Mouse (Mus musculus): ENCODE data around the gene Cenpa. TPM values are rescaled to one million over a fixed set of nuclear protein-coding genes. Genes with fewer than 3 reads are reported as not detected.
A peak's percentile ranks its signal among the peaks of the same experiment; 100 is the strongest.
"Not testable (repeated sequence)": the region's sequence is repeated elsewhere in the genome, so short reads cannot be mapped to it uniquely, and the experiment has no call there.

The Cenpa gene
- polyA plus RNA-seq, 1 experiment from 2014 or later: 335 TPM

- WGBS: under 1% methylated on average over 13 of the region's 13 CpGs
- Histone ChIP-seq H3K4me3 (ENCODE audit: low read depth, low read length) (peak overlapping the region; percentile 85), H3K27ac (ENCODE audit: low read depth, low read length) (no peak overlapping the region; the same call in 1 of the 2 replicates), H3K9me3 (ENCODE audit: control insufficient read depth, low read length) (no peaks in the 10 kb centered on the region), H3K9ac (ENCODE audit: low read length) (peak overlapping the region; percentile 87), H3K4me1 (ENCODE audit: control insufficient read depth, insufficient read depth, low read length) (peaks cover 3% of the 10 kb centered on the region; the same call in 1 of the 2 replicates), H3K36me3 (ENCODE audit: control insufficient read depth, insufficient read depth, low read length) (peaks cover 5% of the 10 kb centered on the region), H3K27me3 (ENCODE audit: control insufficient read depth, insufficient read depth, low read length) (no peaks in the 10 kb centered on the region), H3K4me2 (ENCODE audit: low read depth) (peak overlapping the region; percentile 62)
- DNase-seq (ENCODE audit: low spot score) (no peak), ATAC-seq (ENCODE audit: insufficient read depth, low FRiP score, low TSS enrichment) (no peak)
These were observed 638 bp downstream of the Cenpa start for GRCm38 (mm10) chr5:30667215-30667614.

GRCm38 (mm10) chr5:30667686-30668085 lies 1.1 kb downstream of the Cenpa start:
- no peak for DNase-seq (ENCODE audit: low spot score)
- Histone ChIP-seq H3K36me3 (ENCODE audit: control insufficient read depth, insufficient read depth, low read length) (peaks cover 9% of the 10 kb centered on the region), H3K9ac (ENCODE audit: low read length) (peak overlapping the region; percentile 87), H3K4me1 (ENCODE audit: control insufficient read depth, insufficient read depth, low read length) (peaks cover 3% of the 10 kb centered on the region; the same call in 1 of the 2 replicates), H3K4me3 (ENCODE audit: low read depth, low read length) (peak overlapping the region; percentile 85), H3K27me3 (ENCODE audit: control insufficient read depth, insufficient read depth, low read length) (no peaks in the 10 kb centered on the region), H3K9me3 (ENCODE audit: control insufficient read depth, low read length) (no peaks in the 10 kb centered on the region), H3K4me2 (ENCODE audit: low read depth) (peak overlapping the region; percentile 62), H3K27ac (ENCODE audit: low read depth, low read length) (no peak overlapping the region)
- no peak for ATAC-seq (ENCODE audit: insufficient read depth, low FRiP score, low TSS enrichment)
- 15% methylated on average over 3 of the region's 3 CpGs for WGBS

GRCm38 (mm10) chr5:30668637-30669495 lies 2.3 kb downstream of the Cenpa start:
- peak overlapping the region; percentile 10 for H3K4me2 ChIP-seq (ENCODE audit: low read depth)
- no peaks in the 10 kb centered on the region for H3K9me3 ChIP-seq (ENCODE audit: control insufficient read depth, low read length)
- no peaks in the 10 kb centered on the region for H3K27me3 ChIP-seq (ENCODE audit: control insufficient read depth, insufficient read depth, low read length)
- peaks cover 3% of the 10 kb centered on the region; the same call in 1 of the 2 replicates for H3K4me1 ChIP-seq (ENCODE audit: control insufficient read depth, insufficient read depth, low read length)
- H3K4me3 ChIP-seq (ENCODE audit: low read depth, low read length): 0 out of 2 replicates have a peak overlapping the region, but pooled peaks have one; percentile 3
- WGBS: 96% methylated on average over 9 of the region's 9 CpGs
- no peak for ATAC-seq (ENCODE audit: insufficient read depth, low FRiP score, low TSS enrichment)
- no peak overlapping the region for H3K27ac ChIP-seq (ENCODE audit: low read depth, low read length)
- H3K36me3 ChIP-seq (ENCODE audit: control insufficient read depth, insufficient read depth, low read length): peaks cover 14% of the 10 kb centered on the region
- DNase-seq (ENCODE audit: low spot score): no peak
- H3K9ac ChIP-seq (ENCODE audit: low read length): no peak overlapping the region

GRCm38 (mm10) chr5:30669496-30669830 lies 2.9 kb downstream of the Cenpa start:
- H3K27ac ChIP-seq (ENCODE audit: low read depth, low read length): no peak overlapping the region
- DNase-seq (ENCODE audit: low spot score) (no peak), ATAC-seq (ENCODE audit: insufficient read depth, low FRiP score, low TSS enrichment) (no peak)
- no peaks in the 10 kb centered on the region for H3K9me3 ChIP-seq (ENCODE audit: control insufficient read depth, low read length)
- H3K9ac ChIP-seq (ENCODE audit: low read length): no peak overlapping the region
- H3K27me3 ChIP-seq (ENCODE audit: control insufficient read depth, insufficient read depth, low read length): no peaks in the 10 kb centered on the region
- WGBS: 83% methylated on average over 3 of the region's 3 CpGs
- peaks cover 14% of the 10 kb centered on the region for H3K36me3 ChIP-seq (ENCODE audit: control insufficient read depth, insufficient read depth, low read length)
- no peak overlapping the region for H3K4me2 ChIP-seq (ENCODE audit: low read depth)
- H3K4me1 ChIP-seq (ENCODE audit: control insufficient read depth, insufficient read depth, low read length): peaks cover 3% of the 10 kb centered on the region; the same call in 1 of the 2 replicates
- H3K4me3 ChIP-seq (ENCODE audit: low read depth, low read length): no peak overlapping the region

GRCm38 (mm10) chr5:30670091-30670490 lies 3.5 kb downstream of the Cenpa start:
- Histone ChIP-seq H3K4me2 (ENCODE audit: low read depth) (no peak overlapping the region), H3K27ac (ENCODE audit: low read depth, low read length) (no peak overlapping the region), H3K9me3 (ENCODE audit: control insufficient read depth, low read length) (no peaks in the 10 kb centered on the region), H3K9ac (ENCODE audit: low read length) (no peak overlapping the region), H3K4me3 (ENCODE audit: low read depth, low read length) (no peak overlapping the region), H3K4me1 (ENCODE audit: control insufficient read depth, insufficient read depth, low read length) (peaks cover 3% of the 10 kb centered on the region; the same call in 1 of the 2 replicates), H3K27me3 (ENCODE audit: control insufficient read depth, insufficient read depth, low read length) (no peaks in the 10 kb centered on the region), H3K36me3 (ENCODE audit: control insufficient read depth, insufficient read depth, low read length) (peaks cover 14% of the 10 kb centered on the region)
- DNase-seq (ENCODE audit: low spot score): no peak
- no peak for ATAC-seq (ENCODE audit: insufficient read depth, low FRiP score, low TSS enrichment)
- 89% methylated on average over 7 of the region's 7 CpGs for WGBS

GRCm38 (mm10) chr5:30674001-30674400 lies 7.4 kb downstream of the Cenpa start:
- Histone ChIP-seq H3K9me3 (ENCODE audit: control insufficient read depth, low read length) (no peaks in the 10 kb centered on the region), H3K4me3 (ENCODE audit: low read depth, low read length) (no peak overlapping the region), H3K4me2 (ENCODE audit: low read depth) (no peak overlapping the region), H3K36me3 (ENCODE audit: control insufficient read depth, insufficient read depth, low read length) (peaks cover 17% of the 10 kb centered on the region), H3K9ac (ENCODE audit: low read length) (no peak overlapping the region), H3K27ac (ENCODE audit: low read depth, low read length) (no peak overlapping the region), H3K4me1 (ENCODE audit: control insufficient read depth, insufficient read depth, low read length) (no peaks in the 10 kb centered on the region), H3K27me3 (ENCODE audit: control insufficient read depth, insufficient read depth, low read length) (no peaks in the 10 kb centered on the region)
- no peak for ATAC-seq (ENCODE audit: insufficient read depth, low FRiP score, low TSS enrichment)
- no peak for DNase-seq (ENCODE audit: low spot score)
- 85% methylated on average over 7 of the region's 7 CpGs for WGBS

- no peak overlapping the region for H3K4me3 ChIP-seq (ENCODE audit: low read depth, low read length)
- no peak overlapping the region for H3K9ac ChIP-seq (ENCODE audit: low read length)
- no peak overlapping the region for H3K4me2 ChIP-seq (ENCODE audit: low read depth)
- ATAC-seq (ENCODE audit: insufficient read depth, low FRiP score, low TSS enrichment): no peak
- H3K27me3 ChIP-seq (ENCODE audit: control insufficient read depth, insufficient read depth, low read length): no peaks in the 10 kb centered on the region
- H3K9me3 ChIP-seq (ENCODE audit: control insufficient read depth, low read length): no peaks in the 10 kb centered on the region
- H3K36me3 ChIP-seq (ENCODE audit: control insufficient read depth, insufficient read depth, low read length): peaks cover 15% of the 10 kb centered on the region
- no peak for DNase-seq (ENCODE audit: low spot score)
- 92% methylated on average over 7 of the region's 7 CpGs for WGBS
- no peaks in the 10 kb centered on the region for H3K4me1 ChIP-seq (ENCODE audit: control insufficient read depth, insufficient read depth, low read length)
- no peak overlapping the region for H3K27ac ChIP-seq (ENCODE audit: low read depth, low read length)
These were observed 10.2 kb downstream of the Cenpa start for GRCm38 (mm10) chr5:30676800-30677199.

- not testable (repeated sequence) for DNase-seq (ENCODE audit: low spot score); H3K9ac ChIP-seq (ENCODE audit: low read length); H3K4me2 ChIP-seq (ENCODE audit: low read depth); H3K9me3 ChIP-seq (ENCODE audit: control insufficient read depth, low read length); ATAC-seq (ENCODE audit: insufficient read depth, low FRiP score, low TSS enrichment); H3K36me3 ChIP-seq (ENCODE audit: control insufficient read depth, insufficient read depth, low read length); H3K4me1 ChIP-seq (ENCODE audit: control insufficient read depth, insufficient read depth, low read length); H3K4me3 ChIP-seq (ENCODE audit: low read depth, low read length); H3K27me3 ChIP-seq (ENCODE audit: control insufficient read depth, insufficient read depth, low read length); H3K27ac ChIP-seq (ENCODE audit: low read depth, low read length)
- 94% methylated on average over 3 of the region's 3 CpGs for WGBS
These were observed 11.5 kb downstream of the Cenpa start for GRCm38 (mm10) chr5:30678069-30678468.

All from neural tube, embryonic 11.5 days (tissue).